Mouse (Mus musculus) midbrain, embryonic 15.5 days (tissue): ENCODE measurements at regions not wholly inside any gene's neighbourhood (a gene's known extent, or its start where the extent isn't known, plus 50 kb on each side); places are given as distances from the start of the nearest gene placed in this dataset.

Source experiments
- ATAC-seq: fragments of 200-750 bp; cut with Nextera tagmentation; replicated peaks from 2 replicates; pipeline ENCODE4 v1.8.0; 2017; ENCODE audit warnings: moderate TSS enrichment
- H3K27ac ChIP-seq: fragments of 300-500 bp; sonication (generic); 2 replicates; pipeline ENCODE4 v1.5.1; 2015; ENCODE audit warnings: mild to moderate bottlenecking, inconsistent platforms
- H3K27me3 ChIP-seq: fragments of 300-500 bp; sonication (generic); replicated peaks from 2 replicates; pipeline ENCODE4 v1.6.1; 2015; ENCODE audit warnings: inconsistent platforms
- H3K36me3 ChIP-seq: fragments of 300-500 bp; sonication (generic); replicated peaks from 2 replicates; pipeline ENCODE4 v1.6.1; 2015; ENCODE audit warnings: inconsistent platforms
- H3K4me1 ChIP-seq: fragments of 300-500 bp; sonication (generic); 2 replicates; pipeline ENCODE4 v1.6.1; 2015; ENCODE audit warnings: inconsistent platforms
- H3K4me2 ChIP-seq: fragments of 300-500 bp; sonication (generic); 2 replicates; pipeline ENCODE4 v1.6.1; 2015; ENCODE audit warnings: inconsistent platforms, mild to moderate bottlenecking, moderate library complexity
- H3K4me3 ChIP-seq: fragments of 300-500 bp; sonication (generic); 2 replicates; pipeline ENCODE4 v1.5.1; 2015; ENCODE audit warnings: mild to moderate bottlenecking, inconsistent platforms
- H3K9ac ChIP-seq: fragments of 300-500 bp; sonication (generic); 2 replicates; pipeline ENCODE4 v1.6.1; 2015; ENCODE audit warnings: mild to moderate bottlenecking, inconsistent platforms
- H3K9me3 ChIP-seq: fragments of 300-500 bp; sonication (generic); 2 replicates; pipeline ENCODE4 v1.6.1; 2016; ENCODE audit warnings: inconsistent platforms
- WGBS: fragments of 180-500 bp; shearing (Covaris S2); methylation state at CpG from one replicate; pipeline ENCODE4 v1.1.7; 2015; ENCODE audit warnings: mixed read lengths; 5-methylcytosine and 5-hydroxymethylcytosine counted together

- Histone ChIP-seq H3K27me3 (no peaks in the 10 kb centered on the region), H3K36me3 (no peaks in the 10 kb centered on the region), H3K4me2 (no peak overlapping the region), H3K9me3 (no peaks in the 10 kb centered on the region), H3K9ac (no peak overlapping the region), H3K4me3 (no peak overlapping the region), H3K27ac (peak overlapping the region; percentile 27; the same call in 1 of the 2 replicates), H3K4me1 (peaks cover 9% of the 10 kb centered on the region)
- 0 out of 2 replicates have a peak, but pooled peaks have one; percentile 39 for ATAC-seq
- 20% methylated on average over 5 of the region's 5 CpGs for WGBS
These were observed 80.0 kb upstream of the Mark1 start for GRCm38 (mm10) chr1:185079331-185079880.

GRCm38 (mm10) chr1:185074001-185074400 lies 74.6 kb upstream of the Mark1 start:
- no peak for ATAC-seq
- peaks cover under 1% of the 10 kb centered on the region; the same call in 1 of the 2 replicates for H3K4me1 ChIP-seq
- H3K9ac ChIP-seq, result no peak overlapping the region
- no peaks in the 10 kb centered on the region for H3K36me3 ChIP-seq
- 87% methylated on average over 5 of the region's 5 CpGs for WGBS
- no peak overlapping the region for H3K27ac ChIP-seq
- H3K9me3 ChIP-seq, result no peaks in the 10 kb centered on the region
- no peak overlapping the region for H3K4me3 ChIP-seq
- no peaks in the 10 kb centered on the region for H3K27me3 ChIP-seq
- H3K4me2 ChIP-seq, result no peak overlapping the region

- Histone ChIP-seq H3K36me3 (no peaks in the 10 kb centered on the region), H3K9ac (no peak overlapping the region), H3K4me2 (no peak overlapping the region), H3K27me3 (no peaks in the 10 kb centered on the region), H3K9me3 (no peaks in the 10 kb centered on the region), H3K27ac (no peak overlapping the region), H3K4me3 (no peak overlapping the region), H3K4me1 (no peaks in the 10 kb centered on the region)
- WGBS, result 84% methylated on average over 6 of the region's 6 CpGs
- no peak for ATAC-seq
These were observed 73.4 kb upstream of the Mark1 start for GRCm38 (mm10) chr1:185072766-185073165.

GRCm38 (mm10) chr1:185071566-185071965 lies 72.2 kb upstream of the Mark1 start:
- 69% methylated on average over 7 of the region's 7 CpGs for WGBS
- Histone ChIP-seq H3K9me3 (no peaks in the 10 kb centered on the region), H3K4me3 (no peak overlapping the region), H3K36me3 (no peaks in the 10 kb centered on the region), H3K27me3 (no peaks in the 10 kb centered on the region), H3K4me1 (no peaks in the 10 kb centered on the region), H3K9ac (no peak overlapping the region), H3K4me2 (no peak overlapping the region), H3K27ac (no peak overlapping the region)
- no peak for ATAC-seq

GRCm38 (mm10) chr1:185070853-185071149 lies 71.4 kb upstream of the Mark1 start:
- H3K9me3 ChIP-seq, result no peaks in the 10 kb centered on the region
- no peak overlapping the region for H3K4me3 ChIP-seq
- no peak overlapping the region for H3K4me2 ChIP-seq
- no peak overlapping the region for H3K9ac ChIP-seq
- no peaks in the 10 kb centered on the region for H3K36me3 ChIP-seq
- WGBS, result 93% methylated on average over 3 of the region's 3 CpGs
- H3K4me1 ChIP-seq, result no peaks in the 10 kb centered on the region
- H3K27ac ChIP-seq, result no peak overlapping the region
- H3K27me3 ChIP-seq, result no peaks in the 10 kb centered on the region
- no peak for ATAC-seq

- H3K36me3 ChIP-seq, result no peaks in the 10 kb centered on the region
- H3K27me3 ChIP-seq, result no peaks in the 10 kb centered on the region
- no peaks in the 10 kb centered on the region for H3K4me1 ChIP-seq
- H3K27ac ChIP-seq, result no peak overlapping the region
- ATAC-seq, result no peak
- no peak overlapping the region for H3K4me3 ChIP-seq
- H3K9ac ChIP-seq, result no peak overlapping the region
- no peaks in the 10 kb centered on the region for H3K9me3 ChIP-seq
- WGBS, result 80% methylated on average over 10 of the region's 10 CpGs
- H3K4me2 ChIP-seq, result no peak overlapping the region
These were observed 70.9 kb upstream of the Mark1 start for GRCm38 (mm10) chr1:185070062-185070852.

GRCm38 (mm10) chr1:185068136-185068535 lies 68.8 kb upstream of the Mark1 start:
- H3K4me2 ChIP-seq, result no peak overlapping the region
- H3K9me3 ChIP-seq, result no peaks in the 10 kb centered on the region
- H3K27me3 ChIP-seq, result no peaks in the 10 kb centered on the region
- no peak overlapping the region for H3K9ac ChIP-seq
- H3K36me3 ChIP-seq, result no peaks in the 10 kb centered on the region
- H3K4me3 ChIP-seq, result no peak overlapping the region
- ATAC-seq, result no peak
- H3K27ac ChIP-seq, result no peak overlapping the region
- H3K4me1 ChIP-seq, result no peaks in the 10 kb centered on the region
- WGBS, result 84% methylated on average over 6 of the region's 6 CpGs

- 84% methylated on average over 5 of the region's 5 CpGs for WGBS
- H3K4me2 ChIP-seq, result no peak overlapping the region
- H3K9ac ChIP-seq, result no peak overlapping the region
- no peak for ATAC-seq
- no peaks in the 10 kb centered on the region for H3K4me1 ChIP-seq
- H3K27ac ChIP-seq, result no peak overlapping the region
- H3K4me3 ChIP-seq, result no peak overlapping the region
- H3K27me3 ChIP-seq, result no peaks in the 10 kb centered on the region
- no peaks in the 10 kb centered on the region for H3K36me3 ChIP-seq
- no peaks in the 10 kb centered on the region for H3K9me3 ChIP-seq
These were observed 68.3 kb upstream of the Mark1 start for GRCm38 (mm10) chr1:185067661-185068060.

GRCm38 (mm10) chr1:185065056-185065455 lies 65.7 kb upstream of the Mark1 start:
- Histone ChIP-seq H3K9me3 (no peaks in the 10 kb centered on the region), H3K4me3 (no peak overlapping the region), H3K27me3 (no peaks in the 10 kb centered on the region), H3K4me1 (no peaks in the 10 kb centered on the region), H3K4me2 (no peak overlapping the region), H3K9ac (no peak overlapping the region), H3K27ac (no peak overlapping the region), H3K36me3 (no peaks in the 10 kb centered on the region)
- ATAC-seq, result no peak
- WGBS, result 73% methylated on average over 3 of the region's 3 CpGs

- no peak overlapping the region for H3K27ac ChIP-seq
- 87% methylated on average over 11 of the region's 11 CpGs for WGBS
- no peaks in the 10 kb centered on the region for H3K4me1 ChIP-seq
- H3K27me3 ChIP-seq, result no peaks in the 10 kb centered on the region
- H3K4me3 ChIP-seq, result no peak overlapping the region
- no peaks in the 10 kb centered on the region for H3K36me3 ChIP-seq
- H3K9me3 ChIP-seq, result no peaks in the 10 kb centered on the region
- H3K9ac ChIP-seq, result no peak overlapping the region
- no peak overlapping the region for H3K4me2 ChIP-seq
- ATAC-seq, result no peak
These were observed 62.7 kb upstream of the Mark1 start for GRCm38 (mm10) chr1:185062103-185062502.

GRCm38 (mm10) chr1:185057443-185057842 lies 58.1 kb upstream of the Mark1 start:
- H3K27ac ChIP-seq, result no peak overlapping the region

GRCm38 (mm10) chr1:185052700-185053099 lies 53.3 kb upstream of the Mark1 start:
- WGBS, result 84% methylated on average over 6 of the region's 6 CpGs
- Histone ChIP-seq H3K27ac (no peak overlapping the region), H3K9ac (no peak overlapping the region), H3K4me1 (no peaks in the 10 kb centered on the region), H3K4me2 (no peak overlapping the region), H3K27me3 (no peaks in the 10 kb centered on the region), H3K9me3 (no peaks in the 10 kb centered on the region), H3K4me3 (no peak overlapping the region), H3K36me3 (no peaks in the 10 kb centered on the region)
- no peak for ATAC-seq

More at GRCm38 (mm10) chr1:185057443-185057842, 58.1 kb upstream of the Mark1 start:
- Histone ChIP-seq H3K9me3 (no peaks in the 10 kb centered on the region), H3K4me3 (no peak overlapping the region), H3K4me2 (no peak overlapping the region), H3K4me1 (no peaks in the 10 kb centered on the region), H3K9ac (no peak overlapping the region), H3K36me3 (no peaks in the 10 kb centered on the region), H3K27me3 (no peaks in the 10 kb centered on the region)
- WGBS, result 91% methylated on average over 15 of the region's 15 CpGs
- no peak for ATAC-seq

GRCm38 (mm10) chr1:185049980-185050379 lies 50.6 kb upstream of the Mark1 start:
- no peaks in the 10 kb centered on the region for H3K36me3 ChIP-seq
- WGBS, result 85% methylated on average over 2 of the region's 2 CpGs
- no peak overlapping the region for H3K27ac ChIP-seq
- H3K9ac ChIP-seq, result no peak overlapping the region
- H3K4me1 ChIP-seq, result no peaks in the 10 kb centered on the region
- H3K4me3 ChIP-seq, result no peak overlapping the region
- no peaks in the 10 kb centered on the region for H3K27me3 ChIP-seq
- no peaks in the 10 kb centered on the region for H3K9me3 ChIP-seq
- no peak overlapping the region for H3K4me2 ChIP-seq
- no peak for ATAC-seq
